Mouse (Mus musculus): Measurements from ENCODE around the gene Ccdc13.

GRCm38 (mm10) chr9:121763716-121764115 is 75.5 kb downstream of the Ccdc13 start:
- TF ChIP-seq CTCF (IDR thresholded peaks at IDR 0.05; ENCODE audit: borderline replicate concordance, control insufficient read depth, extremely low read depth, insufficient read depth, low read length, poor library complexity) (no peak), POLR2A (IDR thresholded peaks at IDR 0.05; ENCODE audit: control insufficient read depth, extremely low read depth, insufficient read depth, low read length, poor library complexity) (no peak)

All from thymus, adult 2 months (tissue).